Mouse (Mus musculus) cerebellum, adult 9-11 months (tissue): ENCODE data around the gene Lrrtm4.
A peak's percentile ranks its signal among the peaks of the same experiment; 100 is the strongest.

Experiments
- DNase-seq: peaks from one replicate; pipeline ENCODE4 v3.0.0; 2022

Gene Lrrtm4

DNA sequence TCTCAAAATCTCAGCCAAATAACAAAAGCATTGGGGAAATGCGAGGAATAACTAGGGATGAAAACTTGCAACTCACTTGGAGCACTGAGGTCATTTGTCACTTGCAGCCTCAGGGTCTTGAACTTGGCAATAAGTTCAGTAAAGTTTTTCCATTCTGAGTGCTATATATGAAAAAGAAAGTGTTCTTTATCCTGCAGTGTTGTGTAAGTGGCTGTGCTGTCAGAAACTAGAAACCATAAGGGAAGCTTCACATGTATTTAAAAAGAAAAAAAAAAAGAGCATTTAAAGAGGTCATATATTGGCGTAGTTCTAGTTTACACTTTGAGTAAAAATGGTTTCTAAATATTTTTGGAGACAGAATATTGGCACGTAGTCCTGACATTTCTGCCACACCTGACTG lies 313.1 kb downstream of the Lrrtm4 start:
- no peak for DNase-seq

DNA sequence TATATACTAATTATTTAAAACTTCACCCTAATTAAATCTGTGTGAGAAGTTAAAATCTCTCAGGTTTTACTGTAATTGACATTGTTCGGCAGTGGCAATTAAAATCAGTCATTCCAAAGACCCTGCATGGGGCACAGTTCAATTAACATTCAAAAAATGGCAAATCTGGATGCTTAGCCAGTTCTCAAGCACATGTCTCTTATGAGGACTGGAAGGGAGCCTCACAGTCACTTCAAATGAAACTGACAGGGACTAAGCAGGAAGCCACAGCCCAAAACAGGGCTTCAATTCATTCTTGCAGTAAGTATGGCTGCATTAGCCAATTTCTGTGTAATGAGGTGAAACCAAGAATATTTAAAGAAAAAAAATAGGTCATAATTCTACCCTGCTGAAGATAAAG lies 333.6 kb downstream of the Lrrtm4 start:
- no peak for DNase-seq

DNA sequence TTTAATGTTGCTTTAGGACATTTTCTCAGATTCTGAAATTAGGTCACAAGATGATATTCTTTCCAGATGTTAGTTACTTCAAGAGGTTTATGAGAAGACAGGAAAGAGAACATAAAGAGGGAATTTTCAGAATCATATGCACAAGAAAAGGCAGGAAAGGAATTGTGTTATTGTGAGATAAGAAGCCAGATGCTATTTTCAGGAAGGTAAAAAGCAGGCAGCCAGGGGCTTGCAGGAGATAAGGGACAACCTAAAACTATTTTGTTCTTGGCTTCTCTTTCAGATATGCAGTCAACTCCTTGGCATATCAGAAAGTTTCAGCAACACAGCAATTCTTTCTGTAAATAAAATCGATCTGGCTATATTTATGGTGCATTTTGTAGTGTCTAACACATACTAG lies 338.4 kb downstream of the Lrrtm4 start:
- DNase-seq: no peak

DNA sequence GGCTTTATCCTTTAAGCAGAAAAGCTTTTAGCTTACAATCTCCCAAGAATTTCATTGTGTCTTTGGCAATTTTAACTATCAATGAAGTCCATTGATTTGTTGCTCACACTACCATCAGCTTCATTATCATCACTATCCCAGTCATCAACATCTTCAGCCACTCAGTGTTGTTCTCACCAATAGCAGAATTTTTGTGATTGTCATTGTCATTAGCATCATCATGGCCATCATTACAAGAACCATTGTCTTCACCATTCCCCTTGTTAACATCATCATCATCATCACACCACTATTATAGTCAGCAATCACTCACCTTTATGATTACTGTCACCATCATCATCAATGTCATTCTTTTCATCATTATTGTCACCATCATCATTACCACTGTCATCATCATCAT lies 344.9 kb downstream of the Lrrtm4 start:
- no peak for DNase-seq

DNA sequence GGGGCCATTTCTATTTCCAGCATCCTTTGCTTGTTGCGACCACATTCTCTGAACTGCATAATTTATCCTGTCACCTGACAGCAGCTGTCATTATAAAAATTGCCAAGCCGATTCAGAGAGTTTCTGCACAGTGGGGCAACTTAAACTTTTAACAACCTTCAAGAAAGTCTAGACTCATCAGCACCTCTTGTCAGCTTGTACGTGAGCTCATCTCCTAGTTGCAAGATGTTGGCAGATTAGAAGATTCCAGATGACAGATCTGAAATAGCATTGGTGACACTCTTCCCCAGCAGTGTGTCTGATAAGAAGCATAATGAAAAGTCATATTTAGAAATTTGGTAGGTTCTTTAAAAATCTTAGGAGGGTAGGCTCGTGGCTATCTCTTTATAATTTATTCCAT lies 347.9 kb downstream of the Lrrtm4 start:
- DNase-seq: no peak

DNA sequence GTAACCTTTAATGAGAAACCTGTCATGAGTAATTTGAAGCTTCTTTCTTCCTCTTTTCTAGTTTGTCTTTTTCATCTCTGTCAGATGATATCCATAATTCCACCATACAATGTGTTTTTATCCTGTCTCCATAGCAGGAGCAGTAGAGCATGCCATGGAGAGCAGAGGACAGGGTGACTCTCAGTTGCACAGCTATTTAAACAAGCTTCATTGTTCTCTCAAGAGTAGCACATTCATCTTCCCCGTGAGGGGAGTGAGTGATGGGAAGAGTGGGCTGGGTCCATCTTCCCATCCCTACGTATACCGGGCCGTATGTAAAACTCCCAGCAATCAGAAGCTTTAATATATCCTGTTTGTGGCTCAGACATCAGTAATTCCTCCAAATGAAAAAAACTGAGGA lies 370.9 kb downstream of the Lrrtm4 start:
- no peak for DNase-seq

DNA sequence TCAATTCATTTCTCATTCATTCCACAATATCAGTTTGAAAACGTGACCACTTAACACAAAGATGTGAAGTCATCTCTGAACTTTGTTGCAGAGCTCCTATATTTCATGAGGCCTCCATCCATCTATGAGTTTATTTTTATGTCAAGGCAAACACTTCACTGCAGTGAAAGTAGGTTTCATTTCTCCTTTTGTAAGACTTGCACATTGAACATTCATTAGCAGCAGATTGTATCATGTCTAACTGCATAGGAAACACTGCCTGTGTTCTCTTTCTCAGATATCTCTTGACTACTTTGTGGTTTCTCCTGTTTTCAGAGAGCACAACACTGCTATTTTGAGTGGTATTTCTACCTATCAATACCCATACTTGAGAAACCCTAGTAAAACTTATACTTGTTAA lies 388.1 kb downstream of the Lrrtm4 start:
- no peak for DNase-seq

DNA sequence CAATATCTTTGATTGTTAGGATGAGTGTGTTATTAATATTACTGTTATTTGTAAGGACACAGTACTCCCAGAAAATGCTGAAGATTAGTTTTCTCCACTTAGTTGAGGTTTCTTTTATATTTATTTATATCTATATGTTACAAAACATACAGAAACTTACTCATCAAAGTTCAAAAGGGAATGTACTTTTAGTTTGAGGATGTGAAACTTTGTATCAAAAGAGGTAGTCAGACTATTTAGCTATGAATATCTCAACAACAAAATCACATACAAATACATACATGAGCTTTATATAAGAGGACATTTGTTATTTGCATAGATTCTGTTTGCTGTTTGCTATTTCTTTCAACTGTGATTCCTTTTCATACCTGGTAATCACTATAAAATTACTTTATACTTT lies 421.5 kb downstream of the Lrrtm4 start:
- DNase-seq: no peak

DNA sequence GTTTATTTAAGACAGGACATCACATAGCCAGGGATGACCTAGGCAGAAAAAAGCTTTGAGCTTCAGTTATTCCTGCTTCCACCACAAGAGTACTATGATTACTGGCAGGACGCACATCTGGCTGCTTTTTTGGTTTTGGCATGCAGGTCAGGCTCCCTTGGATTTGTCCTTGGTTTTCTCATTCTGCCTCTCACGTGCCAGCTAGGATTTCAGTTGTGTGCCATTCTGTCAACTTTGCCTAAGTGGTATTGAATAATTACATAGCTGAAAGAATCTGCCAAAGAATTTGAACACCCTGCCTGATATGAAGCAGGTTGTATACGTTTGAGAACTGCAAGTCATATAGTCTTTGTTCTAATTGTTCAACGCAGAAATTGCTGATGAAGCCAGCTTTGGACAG lies 451.9 kb downstream of the Lrrtm4 start:
- no peak for DNase-seq

DNA sequence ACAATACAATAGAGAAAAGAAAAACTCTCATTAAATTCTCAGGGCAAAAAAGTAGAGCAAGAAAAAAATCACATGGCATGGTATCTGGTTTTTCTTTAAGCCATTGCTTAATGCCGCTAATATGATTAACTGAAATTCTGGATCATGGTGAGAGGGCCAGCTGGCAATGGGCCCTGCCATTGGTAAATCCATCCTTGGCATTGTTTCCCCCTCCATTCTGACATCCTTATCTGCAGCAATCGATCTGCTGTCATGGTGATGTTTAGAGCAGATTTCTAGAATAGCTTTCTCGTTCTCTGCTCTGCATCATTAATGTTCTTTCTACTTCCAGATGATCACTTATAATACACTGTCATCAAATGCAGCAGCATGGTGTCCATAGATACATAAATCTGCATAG lies 457.5 kb downstream of the Lrrtm4 start:
- no peak for DNase-seq

DNA sequence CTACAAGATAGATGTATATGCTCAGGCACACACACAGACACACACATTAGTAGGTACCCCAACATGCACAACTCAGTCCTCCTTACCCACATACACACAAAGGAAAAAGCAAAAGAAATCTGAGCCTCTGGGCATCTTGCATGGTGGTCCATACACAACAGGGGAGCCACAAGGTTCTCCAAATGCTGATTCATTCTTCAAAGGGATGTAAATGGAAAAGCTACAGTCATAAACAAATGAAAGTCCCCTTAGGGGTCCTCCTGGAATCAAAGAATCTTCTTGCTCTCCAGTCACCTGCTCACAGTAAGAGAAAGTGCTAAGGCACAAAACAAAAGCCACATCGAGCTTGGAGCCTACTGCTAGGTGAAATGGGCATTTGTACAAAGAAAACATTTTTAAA lies 526.3 kb downstream of the Lrrtm4 start:
- no peak for DNase-seq

DNA sequence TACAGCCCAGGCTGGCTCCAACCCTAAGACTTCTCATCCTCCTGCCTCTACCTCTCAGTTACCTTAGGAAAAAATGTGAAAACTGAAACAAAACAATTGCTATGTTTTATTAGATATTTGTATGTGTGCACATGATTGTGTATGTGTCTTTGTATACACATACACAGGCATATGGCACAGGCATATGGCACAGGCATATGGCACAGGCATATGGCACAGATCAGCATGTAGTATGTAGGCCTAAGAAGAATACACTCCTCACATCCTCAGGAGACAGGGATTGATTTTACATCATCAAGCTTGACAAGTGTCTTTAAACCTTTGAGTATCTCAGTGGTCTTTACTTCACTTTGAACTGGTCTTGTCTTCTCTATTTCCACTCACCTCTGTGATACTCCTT lies 531.2 kb downstream of the Lrrtm4 start:
- no peak for DNase-seq

DNA sequence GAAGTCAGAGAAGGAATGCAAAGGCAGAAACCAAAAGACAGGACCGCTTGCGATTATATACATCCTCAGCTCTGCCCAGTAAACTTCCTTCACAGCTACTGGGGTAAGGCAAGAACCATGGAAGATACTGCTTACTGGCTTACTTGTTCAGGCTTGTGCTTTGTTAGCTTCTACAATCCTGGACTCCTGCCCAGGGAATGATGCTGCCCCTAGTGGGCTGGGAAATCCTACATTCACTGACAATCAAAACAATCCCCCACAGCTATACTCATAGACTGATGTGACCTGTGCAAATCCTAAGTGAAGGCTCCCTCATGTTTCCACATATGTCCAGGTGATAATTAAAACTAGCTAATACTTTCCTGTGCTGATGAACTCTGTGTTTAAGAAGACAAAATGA lies 534.7 kb downstream of the Lrrtm4 start:
- no peak for DNase-seq

DNA sequence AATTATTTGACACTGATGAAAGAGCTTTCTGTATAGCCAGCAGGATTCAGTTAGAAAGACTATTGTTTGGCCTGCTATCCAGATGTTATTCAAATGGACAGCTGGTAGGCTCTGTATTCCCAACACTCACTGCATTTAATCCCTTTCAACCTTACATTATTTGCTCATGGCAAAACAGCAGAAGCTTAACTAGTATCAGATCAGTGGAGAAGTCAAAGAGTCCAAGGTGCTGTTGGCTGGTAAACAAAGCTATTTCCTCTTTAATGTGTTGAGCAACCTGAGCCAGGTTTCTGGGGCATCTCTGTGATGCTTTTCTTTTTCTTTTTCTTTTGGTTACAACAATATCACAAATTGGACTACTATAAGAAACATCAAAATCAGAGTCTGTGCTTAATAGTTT lies 536.3 kb downstream of the Lrrtm4 start:
- DNase-seq: no peak

DNA sequence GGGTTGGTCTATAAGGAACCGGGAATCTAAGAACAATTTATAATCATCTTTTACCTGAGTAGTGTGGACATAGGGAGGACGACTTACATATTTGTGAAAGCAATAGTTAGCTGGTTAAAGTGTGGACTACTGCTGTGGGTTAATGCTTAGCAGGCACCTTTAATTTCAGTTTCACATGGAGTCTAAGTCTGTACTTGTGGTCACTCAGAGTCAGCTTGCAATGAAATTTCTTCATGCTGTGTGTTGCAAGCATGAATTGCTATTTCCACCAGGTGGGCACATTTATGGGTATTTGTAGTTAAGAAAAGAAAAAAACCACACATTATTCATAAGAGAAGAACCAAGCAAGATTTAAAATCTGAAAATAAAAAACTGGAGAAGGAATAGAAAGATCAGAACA lies 558.5 kb downstream of the Lrrtm4 start:
- DNase-seq: no peak

DNA sequence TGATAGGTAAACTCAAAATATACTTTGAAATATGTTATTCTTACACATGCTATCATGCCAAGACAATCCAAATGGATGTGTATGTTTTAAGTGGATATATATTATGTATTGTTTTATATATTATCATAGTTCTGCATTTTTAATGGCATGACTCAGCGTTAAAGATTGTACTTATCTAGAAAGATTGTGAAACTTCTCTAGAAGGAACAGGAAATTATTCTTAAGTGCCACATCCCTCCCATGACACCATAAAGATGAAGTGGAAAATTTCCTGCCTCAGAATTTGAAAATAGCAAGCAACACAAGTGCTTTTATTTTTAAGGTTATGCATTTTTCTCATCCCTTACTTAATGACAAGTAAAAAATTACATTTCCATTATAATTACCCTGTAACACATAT lies 563.5 kb downstream of the Lrrtm4 start:
- no peak for DNase-seq

DNA sequence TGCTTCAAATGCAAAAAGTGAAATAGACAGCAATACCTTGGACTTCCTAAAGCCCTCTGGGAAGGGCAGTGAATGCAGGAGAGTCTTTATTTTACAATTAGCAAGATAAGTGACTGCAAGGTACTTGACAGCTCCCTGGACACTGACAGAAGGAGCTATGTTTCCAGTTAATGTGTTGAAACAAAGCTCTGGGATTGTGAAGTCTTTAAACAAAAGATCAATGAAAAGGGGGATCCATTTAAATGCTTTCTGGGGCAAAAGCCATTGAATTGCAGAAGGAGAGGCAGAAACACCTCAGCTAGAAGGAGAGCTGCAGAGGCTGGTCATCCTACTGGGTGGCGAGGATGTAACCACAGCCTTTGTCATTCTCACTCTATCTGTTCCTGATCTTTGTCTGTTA lies 571.1 kb downstream of the Lrrtm4 start:
- no peak for DNase-seq

DNA sequence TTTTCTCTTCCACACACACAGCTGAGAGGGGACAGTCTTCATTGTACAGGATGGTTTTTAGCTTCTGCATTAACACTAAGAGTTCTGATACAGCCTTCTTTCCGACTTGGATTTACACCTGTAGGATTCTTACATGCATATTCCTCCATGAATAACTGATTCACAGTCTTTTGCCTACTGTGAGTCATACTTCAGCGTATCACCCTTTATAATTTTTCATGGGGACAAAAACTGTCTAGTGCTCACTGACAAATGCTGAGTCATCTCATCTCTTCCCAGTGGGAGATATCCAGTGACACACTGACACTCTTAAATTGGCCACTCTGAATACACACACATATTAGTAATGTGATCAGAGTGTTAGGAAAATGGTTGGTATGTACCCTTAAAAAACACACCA lies 600.8 kb downstream of the Lrrtm4 start:
- no peak for DNase-seq

DNA sequence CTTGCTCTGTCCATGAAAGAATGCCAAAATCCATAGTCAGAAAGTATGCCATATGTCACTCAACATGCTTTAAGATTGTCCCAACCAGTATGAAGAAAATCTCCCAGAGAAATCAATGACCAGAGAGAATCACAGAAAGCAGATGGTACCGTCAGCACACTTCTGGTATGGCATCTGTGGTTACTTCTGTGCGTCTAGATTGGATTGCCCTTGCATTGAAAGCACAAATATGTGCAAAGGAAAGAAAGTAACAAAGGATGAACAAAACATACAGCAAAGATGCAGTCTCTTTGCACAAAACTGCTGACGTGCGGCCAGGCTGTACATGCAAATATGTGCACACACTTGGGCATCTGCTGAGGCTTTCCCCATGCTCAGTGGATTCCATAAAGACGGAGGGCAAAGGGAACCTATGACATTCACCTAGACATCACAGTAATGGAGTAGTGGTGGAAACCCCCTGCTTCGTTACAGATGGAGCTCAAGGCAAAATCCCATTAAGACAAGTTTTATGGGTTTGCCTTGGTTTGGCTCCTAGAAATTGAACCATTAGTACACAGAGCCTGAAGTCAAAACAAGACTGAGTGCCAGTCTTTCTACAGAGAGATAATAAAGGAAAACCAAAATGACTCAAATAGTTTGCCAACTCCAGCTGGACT lies 604.1 kb downstream of the Lrrtm4 start:
- no peak for DNase-seq

DNA sequence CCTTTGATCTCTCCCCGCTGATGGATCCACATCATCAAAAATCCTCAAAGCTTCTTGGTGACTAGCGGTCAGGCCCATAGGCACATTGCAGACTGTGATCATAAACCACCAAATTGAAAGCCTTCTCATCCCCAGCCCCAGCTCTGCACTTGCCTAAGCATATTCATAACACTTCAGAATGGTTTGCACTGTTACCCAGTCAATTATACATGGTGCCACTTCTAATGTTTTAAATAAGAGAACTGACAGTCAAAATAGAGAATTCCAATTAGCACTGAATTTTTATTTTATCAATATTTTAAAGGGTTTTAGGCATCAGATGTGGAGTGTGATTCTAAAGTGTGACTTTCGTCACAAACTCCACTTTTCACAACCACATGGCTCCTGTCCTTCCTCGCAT lies 606.8 kb downstream of the Lrrtm4 start:
- no peak for DNase-seq

DNA sequence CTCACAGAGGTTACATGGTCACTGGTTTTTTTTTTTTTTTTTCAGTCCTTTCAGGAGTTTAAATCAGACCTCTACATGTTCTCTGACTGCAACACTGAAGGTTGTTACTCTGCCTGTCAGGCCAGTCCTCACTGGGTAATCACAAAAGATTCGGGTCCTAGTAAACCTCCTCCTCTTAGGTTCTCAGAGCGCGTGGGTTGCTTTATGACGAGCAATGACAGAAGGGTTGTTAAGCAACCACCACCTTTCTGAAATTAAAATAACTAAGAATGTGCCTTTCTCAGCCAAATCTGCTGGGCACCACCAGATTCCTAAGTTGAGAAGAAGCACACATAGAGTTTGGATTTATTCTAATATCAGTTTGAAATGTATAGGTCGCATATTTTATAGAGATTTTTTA lies 644.1 kb downstream of the Lrrtm4 start:
- DNase-seq: no peak

DNA sequence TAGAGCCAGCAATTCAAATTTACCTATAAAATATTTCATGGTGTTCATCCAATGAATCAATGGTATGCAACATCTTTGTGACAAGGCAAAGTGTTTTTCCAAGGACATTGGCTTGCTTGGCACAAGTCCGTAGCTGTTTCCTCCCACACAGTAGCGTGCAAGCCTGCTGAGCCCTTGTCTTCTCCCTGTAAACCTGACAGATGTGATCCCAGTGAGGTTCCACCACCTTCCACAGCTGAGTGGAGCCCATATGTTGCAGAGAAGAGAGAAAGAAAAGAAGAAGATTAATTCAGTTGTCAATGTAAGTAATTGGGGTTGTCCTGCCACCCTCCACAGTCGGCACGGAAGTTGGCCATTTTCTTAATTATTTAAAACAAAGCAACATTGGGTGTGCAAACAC lies 645.4 kb downstream of the Lrrtm4 start:
- peak; percentile 3 for DNase-seq

DNA sequence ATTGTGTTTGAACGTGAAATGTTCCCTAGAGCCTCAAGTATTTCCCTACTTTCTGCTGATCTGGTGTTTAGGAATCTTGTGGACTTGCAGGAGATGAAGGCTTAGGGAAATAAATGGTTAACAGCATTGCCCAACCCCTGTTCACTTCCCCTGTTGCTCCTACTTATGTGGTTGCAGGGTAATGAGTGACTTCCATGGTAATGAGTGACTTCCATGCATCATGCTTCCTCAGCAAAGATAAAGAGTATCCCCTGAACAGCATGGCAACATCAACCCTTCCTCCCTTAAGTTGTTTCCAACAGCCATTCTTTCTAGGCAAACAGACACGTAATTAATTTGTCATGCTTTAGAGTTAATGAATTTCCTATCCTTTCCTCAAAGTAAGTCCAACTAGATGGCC lies 685.5 kb downstream of the Lrrtm4 start:
- no peak for DNase-seq

DNA sequence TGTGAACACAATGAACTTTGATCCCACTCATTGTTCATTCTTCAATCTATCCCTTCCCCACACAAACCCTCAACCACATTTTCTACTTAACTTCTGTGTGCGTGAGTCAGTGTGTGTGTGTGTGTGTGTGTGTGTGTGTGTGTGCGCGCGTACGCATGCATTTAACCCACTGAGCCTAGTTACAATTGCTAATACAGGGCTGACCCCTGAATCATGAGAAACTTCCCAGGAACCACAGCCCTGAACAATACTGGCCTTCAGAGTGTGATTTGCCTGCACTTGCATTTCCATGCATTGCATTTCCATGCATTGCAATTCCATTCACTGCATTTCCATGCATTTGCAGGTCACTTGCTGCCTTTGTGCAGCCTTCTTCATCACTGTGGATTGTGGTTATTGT lies 701.8 kb downstream of the Lrrtm4 start:
- DNase-seq: no peak

DNA sequence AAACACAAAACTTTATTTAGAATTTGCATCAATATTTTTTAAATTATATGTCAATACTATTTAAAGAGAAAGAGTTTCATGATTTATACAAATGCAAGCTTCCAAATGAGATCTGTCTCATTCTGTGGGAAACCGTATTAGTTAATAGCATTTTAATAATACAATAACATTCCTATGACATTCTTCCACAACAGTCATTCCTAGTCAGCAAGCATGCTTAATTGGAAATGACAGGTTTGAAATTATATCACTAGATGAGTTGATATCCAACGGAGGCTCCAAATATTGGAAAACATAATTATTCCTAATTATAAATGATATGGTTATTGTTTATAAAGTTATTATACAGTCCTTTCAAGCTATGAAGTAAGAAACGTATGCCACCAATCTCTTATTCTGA lies 714.7 kb downstream of the Lrrtm4 start:
- no peak for DNase-seq

DNA sequence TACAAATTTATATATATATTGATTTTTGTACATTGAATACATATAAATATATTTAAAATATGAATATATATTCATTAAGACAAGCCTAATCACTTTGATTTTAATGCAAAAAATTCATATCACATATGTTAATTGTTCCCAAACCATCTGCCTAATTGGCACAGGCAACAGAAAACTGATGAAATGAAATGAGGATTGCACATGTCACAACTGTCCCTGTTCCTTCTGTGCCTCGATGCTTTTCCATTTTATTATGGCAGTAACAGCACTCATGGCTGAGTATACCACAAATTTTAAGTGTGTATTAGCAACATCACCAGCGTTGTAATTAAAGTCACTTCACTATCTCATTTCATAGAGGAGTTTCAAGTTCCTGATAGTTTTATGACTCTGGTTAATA lies 732.1 kb downstream of the Lrrtm4 start:
- no peak for DNase-seq
